Mouse (Mus musculus) yolk sac, embryonic 10.5 days (tissue): ENCODE measurements around the gene Nox4.
A peak's percentile ranks its signal among the peaks of the same experiment; 100 is the strongest.

ENCODE experiments used
- DNase-seq: peaks from one replicate; pipeline ENCODE4 v3.0.0-alpha.2; 2017; ENCODE audit warnings: low spot score

The Nox4 gene

GRCm38 (mm10) chr7:87245856-87246579 is at the start of gene Nox4:
Gene Nox4, plus strand, starts transcription at chr7:87246096.
- DNase-seq: peak; percentile 2

- DNase-seq: no peak
Measured at GRCm38 (mm10) chr7:87204751-87205150, 41.1 kb upstream of the Nox4 start.

GRCm38 (mm10) chr7:87221712-87222111 is 24.2 kb upstream of the Nox4 start:
- DNase-seq: no peak

GRCm38 (mm10) chr7:87222751-87223150 is 23.1 kb upstream of the Nox4 start:
- no peak for DNase-seq

- DNase-seq: no peak
Measured at GRCm38 (mm10) chr7:87225617-87226016, 20.3 kb upstream of the Nox4 start.

GRCm38 (mm10) chr7:87227051-87227948 is 18.6 kb upstream of the Nox4 start:
- no peak for DNase-seq

- no peak for DNase-seq
Measured at GRCm38 (mm10) chr7:87229502-87229901, 16.4 kb upstream of the Nox4 start.

- DNase-seq: no peak
Measured at GRCm38 (mm10) chr7:87241139-87241538, 4.8 kb upstream of the Nox4 start.

- peak; percentile 59 for DNase-seq
Measured at GRCm38 (mm10) chr7:87246580-87246934, 661 bp downstream of the Nox4 start.

- no peak for DNase-seq
Measured at GRCm38 (mm10) chr7:87246940-87247339, 1.0 kb downstream of the Nox4 start.

- DNase-seq: no peak
Measured at GRCm38 (mm10) chr7:87247926-87248325, 2.0 kb downstream of the Nox4 start.

GRCm38 (mm10) chr7:87252071-87252470 is 6.2 kb downstream of the Nox4 start:
- DNase-seq: no peak

- DNase-seq: no peak
Measured at GRCm38 (mm10) chr7:87277225-87277624, 31.3 kb downstream of the Nox4 start.

- DNase-seq: no peak
Measured at GRCm38 (mm10) chr7:87303726-87304315, 57.9 kb downstream of the Nox4 start.

- no peak for DNase-seq
Measured at GRCm38 (mm10) chr7:87321571-87321970, 75.7 kb downstream of the Nox4 start.

GRCm38 (mm10) chr7:87322085-87322484 is 76.2 kb downstream of the Nox4 start:
- DNase-seq: no peak

GRCm38 (mm10) chr7:87330782-87331558 is 85.1 kb downstream of the Nox4 start:
- no peak for DNase-seq

- DNase-seq: no peak
Measured at GRCm38 (mm10) chr7:87345598-87345997, 99.7 kb downstream of the Nox4 start.

- no peak for DNase-seq
Measured at GRCm38 (mm10) chr7:87352818-87353217, 106.9 kb downstream of the Nox4 start.

GRCm38 (mm10) chr7:87367834-87368233 is 121.9 kb downstream of the Nox4 start:
- no peak for DNase-seq

GRCm38 (mm10) chr7:87369131-87369530 is 123.2 kb downstream of the Nox4 start:
- no peak for DNase-seq

GRCm38 (mm10) chr7:87370789-87371188 is 124.9 kb downstream of the Nox4 start:
- no peak for DNase-seq
